Mouse (Mus musculus): ENCODE data around the gene Ttc7b.

GRCm38 (mm10) chr12:100542076-100542475 is 21.4 kb upstream of the Ttc7b start:
- TF ChIP-seq EP300 (IDR thresholded peaks at IDR 0.05; ENCODE audit: low read depth) (no peak), CTCF (IDR thresholded peaks at IDR 0.05; ENCODE audit: low read depth) (no peak)

All from liver, postnatal 0 days (tissue).